Mouse (Mus musculus) stomach, postnatal 0 days (tissue): ENCODE data around the gene Dnmt3l.

ENCODE experiments used
- CTCF ChIP-seq: IDR thresholded peaks from 2 replicates; pipeline ENCODE4 v1.5.1; 2016; ENCODE audit warnings: antibody characterized with exemption, low read depth, mild to moderate bottlenecking, moderate library complexity
- EP300 ChIP-seq: optimal IDR thresholded peaks from 2 replicates; pipeline ENCODE3; 2016; ENCODE audit warnings: antibody characterized with exemption

DNA sequence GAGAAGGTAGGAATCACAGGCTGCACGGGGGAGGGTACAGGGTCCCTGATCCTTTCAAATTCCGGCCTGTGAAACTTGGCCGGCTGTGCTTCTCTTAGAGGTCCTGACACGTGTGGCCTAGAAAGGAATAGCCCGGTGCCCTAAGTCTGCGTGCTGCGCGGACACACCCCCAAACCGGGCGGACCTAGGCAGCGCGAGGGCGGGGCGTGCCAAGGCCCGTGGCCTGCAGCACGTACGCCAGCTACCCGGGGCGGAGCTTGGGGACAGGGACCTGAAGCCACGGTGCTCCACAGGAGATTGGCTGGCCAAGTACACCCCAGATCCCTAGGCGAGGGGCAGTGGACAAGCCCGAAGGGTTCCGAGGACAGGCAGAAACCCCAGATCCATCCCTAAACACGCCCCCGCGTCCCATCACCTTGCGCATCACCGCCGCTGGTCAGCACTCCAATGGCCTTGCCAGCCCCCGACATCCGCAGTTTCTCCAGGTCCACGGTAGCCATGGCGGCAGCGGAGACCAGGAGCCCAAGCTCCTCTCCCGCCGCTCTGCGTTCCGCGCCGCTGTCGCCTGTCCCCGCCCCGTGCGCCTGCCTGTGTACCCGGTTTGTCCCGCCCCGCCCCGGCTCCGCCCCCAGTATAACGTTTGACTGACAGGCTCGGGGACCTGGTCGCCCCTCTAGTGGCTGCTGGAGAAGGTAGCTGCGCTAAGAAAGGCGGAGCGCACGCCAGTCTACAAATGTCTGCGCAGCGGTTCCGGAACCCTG is 32.4 kb upstream of the Dnmt3l start:
- TF ChIP-seq CTCF: peak; percentile 81
- TF ChIP-seq EP300: no peak
